Mouse (Mus musculus) kidney, adult 11 months (tissue): ENCODE measurements around the gene Upf3b.

Experiments
- DNase-seq: peaks from one replicate; pipeline ENCODE4 v3.0.0; 2022

The Upf3b gene

GRCm38 (mm10) chrX:37076651-37077050 is 33.5 kb downstream of the Upf3b start:
- DNase-seq = no peak

DNA sequence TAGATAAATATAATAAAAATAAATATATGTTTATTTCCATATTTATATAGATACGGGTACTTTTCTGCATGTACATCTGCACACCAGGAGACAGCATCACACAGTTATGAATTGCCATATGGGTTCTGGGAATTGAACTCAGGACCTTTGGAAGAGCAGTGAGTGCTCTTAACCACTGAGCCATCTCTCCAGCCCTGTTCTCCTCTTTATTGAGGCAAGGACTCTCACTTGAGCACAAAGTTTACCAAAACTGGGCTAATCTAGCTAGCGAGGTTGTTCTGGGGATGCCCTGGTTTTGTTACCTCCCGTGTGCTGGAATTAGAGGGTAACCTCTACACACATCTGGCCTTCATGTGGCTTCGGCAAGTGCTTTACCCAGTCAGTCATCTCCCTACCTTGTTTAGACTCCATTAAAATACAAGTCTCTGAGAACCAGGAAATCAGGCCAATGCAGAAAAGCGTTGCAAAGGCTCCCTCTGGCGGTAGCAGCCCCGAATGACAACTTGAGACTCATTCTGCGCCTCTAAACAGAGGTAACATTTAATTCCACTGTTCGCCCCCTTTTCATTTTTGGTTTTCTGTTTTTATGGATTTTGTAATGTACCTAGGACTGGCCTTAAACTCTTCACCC is 35.7 kb downstream of the Upf3b start:
- DNase-seq = peak; percentile 19

GRCm38 (mm10) chrX:37068766-37069165 is 41.4 kb downstream of the Upf3b start:
- no peak for DNase-seq

DNA sequence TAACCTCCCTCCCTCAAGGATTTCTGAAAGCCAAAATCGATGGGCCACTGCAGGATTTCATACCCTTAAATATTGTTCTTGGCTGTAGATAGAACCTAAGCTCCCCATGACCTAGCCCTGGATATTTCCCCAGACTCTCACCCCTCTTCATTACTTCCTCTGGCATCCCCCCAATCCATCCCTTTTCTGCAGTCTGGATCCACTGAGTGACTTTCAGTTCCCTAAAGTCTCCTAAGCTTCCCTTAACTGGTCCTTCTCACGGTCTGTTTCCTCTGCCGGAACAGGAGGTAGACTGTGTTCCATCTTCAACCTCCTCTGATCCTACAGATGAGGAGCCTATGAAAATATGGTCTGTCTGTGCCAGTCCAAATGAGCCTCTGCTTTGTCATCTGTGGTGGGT is 42.8 kb downstream of the Upf3b start:
- no peak for DNase-seq

DNA sequence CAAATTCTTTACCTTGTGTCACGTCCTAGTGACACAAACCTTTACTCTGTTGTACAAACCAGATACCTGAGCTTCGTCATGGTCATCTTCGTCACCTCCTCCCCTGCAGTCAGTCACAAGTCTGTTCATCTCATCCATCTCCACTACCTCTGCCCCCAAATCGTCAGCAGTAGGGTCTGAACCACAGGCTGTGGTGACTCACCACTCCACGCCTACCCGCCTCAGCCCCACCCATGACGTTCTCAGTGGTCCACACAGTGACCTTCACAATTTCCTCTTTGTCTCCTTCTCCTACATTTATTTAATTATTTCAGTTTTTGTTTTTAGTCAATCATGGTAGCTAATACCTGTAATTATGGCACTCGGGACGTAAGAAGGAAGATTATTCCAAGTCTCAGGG is 46.2 kb downstream of the Upf3b start:
- DNase-seq = no peak

DNA sequence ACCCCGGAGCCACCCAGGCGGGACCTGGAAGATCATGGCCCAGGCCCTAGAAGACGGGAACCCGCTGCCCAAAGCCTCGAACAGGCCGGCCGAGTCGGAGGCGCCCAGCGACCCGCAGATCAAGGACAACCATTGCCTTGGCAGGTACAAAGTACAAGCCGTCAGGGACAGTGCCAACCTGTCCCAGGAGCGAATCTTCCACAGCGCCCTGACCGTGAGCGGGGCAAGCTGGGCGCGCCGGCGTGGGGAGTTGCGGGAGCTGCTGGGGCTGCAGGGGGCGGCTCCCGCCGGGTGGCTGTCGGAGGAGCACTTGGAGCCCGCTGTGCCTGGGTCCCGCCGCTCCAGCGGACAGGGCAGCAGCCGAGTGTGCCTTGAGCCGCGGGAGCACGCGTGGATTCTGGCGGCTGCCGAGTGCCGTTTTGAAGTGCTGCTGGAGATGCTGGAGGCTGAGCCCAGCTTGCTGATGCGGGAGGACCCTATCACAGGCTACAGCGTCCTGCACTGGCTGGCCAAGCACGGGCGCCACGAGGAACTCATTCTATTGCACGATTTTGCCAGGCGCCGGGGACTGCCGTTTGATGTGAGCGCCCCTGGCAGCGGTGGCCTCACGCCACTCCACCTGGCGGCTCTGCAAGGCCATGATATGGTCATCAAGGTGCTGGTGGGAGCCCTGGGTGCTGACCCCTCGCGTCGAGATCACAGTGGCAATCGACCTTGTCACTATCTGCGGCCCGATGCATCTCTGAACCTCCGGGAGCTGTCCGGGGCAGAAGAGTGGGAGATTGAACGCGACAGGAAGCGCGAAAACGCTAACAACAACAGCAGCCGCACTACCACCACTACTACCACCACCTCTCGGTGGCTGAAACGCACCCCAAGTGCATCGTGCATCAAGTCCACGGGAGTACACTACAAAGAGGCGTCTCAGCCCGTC is 61.0 kb downstream of the Upf3b start:
- DNase-seq = no peak

- DNase-seq = no peak
Observed at GRCm38 (mm10) chrX:37048066-37048889, 61.8 kb downstream of the Upf3b start, which contains the start of gene Sowahd. Gene Sowahd (plus strand): TSS chrX:37048845.

GRCm38 (mm10) chrX:37042726-37043125 is 67.4 kb downstream of the Upf3b start:
- DNase-seq = peak; percentile 13
